Mouse (Mus musculus) stomach, postnatal 0 days (tissue): ENCODE data around the gene Ccdc146.

Experiments used
- CTCF ChIP-seq: IDR thresholded peaks from 2 replicates; pipeline ENCODE4 v1.5.1; 2016; ENCODE audit warnings: antibody characterized with exemption, low read depth, mild to moderate bottlenecking, moderate library complexity
- EP300 ChIP-seq: optimal IDR thresholded peaks from 2 replicates; pipeline ENCODE3; 2016; ENCODE audit warnings: antibody characterized with exemption

DNA sequence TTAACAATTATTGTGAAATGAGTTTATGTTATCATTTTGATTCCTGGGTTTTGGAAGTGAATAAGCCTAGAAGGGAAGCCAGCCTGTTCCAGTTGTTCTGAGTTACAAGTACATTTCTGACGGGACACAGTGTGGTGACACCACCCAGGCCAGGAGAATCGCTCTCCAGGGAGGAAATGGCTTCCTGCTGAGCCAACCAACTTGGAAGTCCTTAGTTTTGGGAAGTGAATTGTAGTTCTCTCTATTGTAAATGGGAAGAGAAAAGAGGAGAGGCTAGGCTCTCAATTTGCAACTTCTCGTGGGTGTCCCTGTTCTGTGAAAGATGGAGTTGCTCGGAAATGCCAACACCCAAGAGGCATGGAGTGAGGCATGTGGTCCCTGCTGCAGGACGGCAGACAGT is 155.0 kb downstream of the Ccdc146 start:
- TF ChIP-seq CTCF = no peak
- no peak for TF ChIP-seq EP300
